Mouse (Mus musculus) stomach, embryonic 16.5 days (tissue): ENCODE results near the gene Gm10217. TPM values are rescaled to one million over a fixed set of nuclear protein-coding genes. Genes with fewer than 3 reads are reported as not detected.

Source experiments
- ATAC-seq: fragments of 200-750 bp; cut with Nextera tagmentation; 2 replicates; pipeline ENCODE4 v1.8.0; 2017; ENCODE audit warnings: moderate number of reproducible peaks, moderate TSS enrichment; ENCODE audit not compliant: insufficient read depth, low FRiP score
- H3K27ac ChIP-seq: fragments of 300-500 bp; sonication (generic); 2 replicates; pipeline ENCODE4 v1.5.1; 2014; ENCODE audit warnings: low read length
- H3K27me3 ChIP-seq: fragments of 300-500 bp; sonication (generic); 2 replicates; pipeline ENCODE4 v1.6.1; 2014; ENCODE audit warnings: low read length, control low read depth, mixed read lengths; ENCODE audit not compliant: control insufficient read depth, insufficient read depth
- H3K36me3 ChIP-seq: fragments of 300-500 bp; sonication (generic); 2 replicates; pipeline ENCODE4 v1.6.1; 2014; ENCODE audit warnings: low read length; ENCODE audit not compliant: control insufficient read depth, insufficient read depth
- H3K4me1 ChIP-seq: fragments of 300-500 bp; sonication (generic); 2 replicates; pipeline ENCODE4 v1.6.1; 2014; ENCODE audit warnings: low read length, control low read depth, mixed read lengths; ENCODE audit not compliant: control insufficient read depth, insufficient read depth
- H3K4me2 ChIP-seq: fragments of 300-500 bp; sonication (generic); 2 replicates; pipeline ENCODE4 v1.6.1; 2014; ENCODE audit warnings: low read depth, low read length, mixed read lengths
- H3K4me3 ChIP-seq: fragments of 300-500 bp; sonication (generic); replicated peaks from 2 replicates; pipeline ENCODE4 v1.5.1; 2014; ENCODE audit warnings: mild to moderate bottlenecking, low read length
- H3K9ac ChIP-seq: fragments of 300-500 bp; sonication (generic); 2 replicates; pipeline ENCODE4 v1.6.1; 2014; ENCODE audit warnings: low read length
- H3K9me3 ChIP-seq: fragments of 300-500 bp; sonication (generic); replicated peaks from 2 replicates; pipeline ENCODE4 v1.6.1; 2016; ENCODE audit warnings: low read length, control low read depth; ENCODE audit not compliant: control insufficient read depth
- WGBS: fragments of 180-500 bp; shearing (Covaris S2); extraction: QIAGEN DNeasy Blood & Tissue Kit; methylation state at CpG from one replicate; pipeline ENCODE4 v1.1.7; 2014; 5-methylcytosine and 5-hydroxymethylcytosine counted together
- polyA plus RNA-seq: library from polyadenylated mRNA; unstranded; fragments of >200 nt; fragmentation: Nextera tagmentation; extraction: Ambion mirVana; gene quantifications from 2 replicates; pipeline ENCODE4 v1.2.1, GENCODE M21; 2015

Gm10217 gene
- polyA plus RNA-seq, 1 experiment from 2014 or later = not detected

DNA sequence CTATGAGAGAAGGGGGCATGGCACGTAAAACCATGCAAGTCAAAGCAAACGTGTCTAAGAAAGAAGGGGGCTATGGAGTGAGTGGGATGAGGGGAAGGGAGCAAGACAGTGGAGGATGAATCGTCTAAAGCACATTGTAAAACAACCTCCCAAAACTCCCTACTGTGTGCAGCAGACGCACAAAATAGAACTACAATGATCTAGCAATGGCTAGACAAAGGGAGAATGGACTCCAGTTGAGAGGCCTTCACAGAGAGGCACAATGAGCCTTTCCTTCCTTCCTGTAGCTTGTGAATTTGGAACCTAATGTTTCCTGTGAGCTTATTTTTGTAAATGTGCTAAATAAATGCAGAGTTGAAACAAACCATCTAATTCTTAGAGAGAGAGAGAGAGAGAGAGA, 22.7 kb downstream of the Gm10217 start:
- ATAC-seq = no peak
- no peak overlapping the region for H3K4me3 ChIP-seq
- no peak overlapping the region for H3K9ac ChIP-seq
- no peaks in the 10 kb centered on the region for H3K36me3 ChIP-seq
- WGBS = 74% methylated on average over 4 of the region's 4 CpGs
- no peak overlapping the region for H3K27ac ChIP-seq
- H3K4me2 ChIP-seq = no peak overlapping the region
- H3K9me3 ChIP-seq = no peaks in the 10 kb centered on the region
- no peaks in the 10 kb centered on the region for H3K27me3 ChIP-seq
- no peaks in the 10 kb centered on the region for H3K4me1 ChIP-seq

DNA sequence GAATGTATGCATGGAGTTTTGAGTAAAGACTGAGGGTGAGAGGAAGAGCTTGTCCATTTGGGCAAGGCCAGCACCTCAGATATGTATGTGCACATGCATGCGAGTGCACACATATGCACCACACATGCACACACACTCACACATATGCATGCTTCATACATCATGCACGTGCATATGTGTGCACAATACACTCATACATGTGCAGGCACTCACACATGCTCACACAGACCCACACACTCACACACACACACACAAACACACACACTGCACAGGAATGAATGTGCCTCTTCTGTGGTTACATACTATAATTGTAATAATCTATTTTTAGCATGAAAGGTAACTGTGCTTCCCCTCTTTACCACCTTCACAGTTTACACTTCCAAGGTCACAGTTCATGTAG, 35.1 kb downstream of the Gm10217 start:
- H3K36me3 ChIP-seq = no peaks in the 10 kb centered on the region
- H3K27ac ChIP-seq = no peak overlapping the region
- no peaks in the 10 kb centered on the region for H3K4me1 ChIP-seq
- no peak for ATAC-seq
- 77% methylated on average over 2 of the region's 2 CpGs for WGBS
- H3K27me3 ChIP-seq = no peaks in the 10 kb centered on the region
- no peak overlapping the region for H3K9ac ChIP-seq
- no peaks in the 10 kb centered on the region for H3K9me3 ChIP-seq
- no peak overlapping the region for H3K4me3 ChIP-seq
- no peak overlapping the region for H3K4me2 ChIP-seq

- H3K27me3 ChIP-seq = no peaks in the 10 kb centered on the region
- H3K4me1 ChIP-seq = no peaks in the 10 kb centered on the region
- H3K4me3 ChIP-seq = no peak overlapping the region
- no peaks in the 10 kb centered on the region for H3K36me3 ChIP-seq
- H3K27ac ChIP-seq = no peak overlapping the region
- no peak for ATAC-seq
- H3K9ac ChIP-seq = no peak overlapping the region
- H3K4me2 ChIP-seq = no peak overlapping the region
- no peaks in the 10 kb centered on the region for H3K9me3 ChIP-seq
- WGBS = 60% methylated on average over 3 of the region's 3 CpGs
Measured at GRCm38 (mm10) chr8:9899673-9900072, 35.6 kb downstream of the Gm10217 start.

Other genes starting within 250 kb of the Gm10217 start
- 0.75 and 1.0 TPM in 2 replicates for gene Fam155a, start 93.1 kb upstream of the Gm10217 start, polyA plus RNA-seq
- 4.3 and 4.9 TPM in 2 replicates for gene Lig4, start 113.4 kb downstream of the Gm10217 start, polyA plus RNA-seq
- gene Abhd13, start 113.5 kb downstream of the Gm10217 start, polyA plus RNA-seq = 15.8 and 16.1 TPM in 2 replicates
- gene Tnfsf13b, start 142.2 kb downstream of the Gm10217 start, polyA plus RNA-seq = 0.26 and 0.28 TPM in 2 replicates